Mouse (Mus musculus) small intestine, adult 2 months (tissue): ENCODE data around the gene Asb4. TPM values are rescaled to one million over a fixed set of nuclear protein-coding genes. Genes with fewer than 3 reads are reported as not detected.

Experiments used
- H3K27ac ChIP-seq: fragments of 200-500 bp; 2 replicates; pipeline ENCODE4 v1.5.1; 2012; ENCODE audit warnings: low read depth, low read length, control low read depth, inconsistent platforms; ENCODE audit not compliant: insufficient read depth
- H3K27me3 ChIP-seq: fragments of 200-500 bp; 2 replicates; pipeline ENCODE4 v1.6.1; 2012; ENCODE audit warnings: mild to moderate bottlenecking, moderate library complexity, low read length, inconsistent platforms; ENCODE audit not compliant: control insufficient read depth, insufficient read depth
- H3K36me3 ChIP-seq: fragments of 200-500 bp; 2 replicates; pipeline ENCODE4 v1.6.1; 2012; ENCODE audit warnings: mild to moderate bottlenecking, low read length, control low read depth, inconsistent platforms; ENCODE audit not compliant: control insufficient read depth, insufficient read depth
- H3K4me1 ChIP-seq: fragments of 200-500 bp; 2 replicates; pipeline ENCODE4 v1.6.1; 2012; ENCODE audit warnings: low read length, inconsistent platforms, mixed read lengths; ENCODE audit not compliant: control insufficient read depth, insufficient read depth, insufficient read length
- H3K4me3 ChIP-seq: fragments of 200-500 bp; 2 replicates; pipeline ENCODE4 v1.5.1; 2012; ENCODE audit warnings: low read depth, mild to moderate bottlenecking, control low read depth, inconsistent platforms, low read length, moderate library complexity
- CTCF ChIP-seq: fragments of 200-500 bp; IDR thresholded peaks from 2 replicates; pipeline ENCODE4 v1.5.1; 2012; ENCODE audit warnings: low read depth, mild to moderate bottlenecking, control low read depth, inconsistent platforms, low read length, moderate library complexity, mixed read lengths; ENCODE audit not compliant: insufficient replicate concordance, insufficient read length; ENCODE audit errors: extremely low read depth
- POLR2A ChIP-seq: fragments of 200-500 bp; IDR thresholded peaks from 2 replicates; pipeline ENCODE4 v1.6.1; 2012; ENCODE audit warnings: low read depth, mild to moderate bottlenecking, control low read depth, inconsistent platforms, low read length, moderate library complexity
- WGBS: fragments of 180-500 bp; shearing (Covaris S2); methylation state at CpG from one replicate; pipeline ENCODE4 v1.1.7; 2018; 5-methylcytosine and 5-hydroxymethylcytosine counted together
- polyA plus RNA-seq: library from polyadenylated mRNA; depleted of rRNA; stranded (reverse); fragments of >200 nt; gene quantifications from 2 replicates; pipeline ENCODE4 v1.2.3, GENCODE M21; 2012

The Asb4 gene
- polyA plus RNA-seq, 1 experiment = 0.05 TPM

DNA sequence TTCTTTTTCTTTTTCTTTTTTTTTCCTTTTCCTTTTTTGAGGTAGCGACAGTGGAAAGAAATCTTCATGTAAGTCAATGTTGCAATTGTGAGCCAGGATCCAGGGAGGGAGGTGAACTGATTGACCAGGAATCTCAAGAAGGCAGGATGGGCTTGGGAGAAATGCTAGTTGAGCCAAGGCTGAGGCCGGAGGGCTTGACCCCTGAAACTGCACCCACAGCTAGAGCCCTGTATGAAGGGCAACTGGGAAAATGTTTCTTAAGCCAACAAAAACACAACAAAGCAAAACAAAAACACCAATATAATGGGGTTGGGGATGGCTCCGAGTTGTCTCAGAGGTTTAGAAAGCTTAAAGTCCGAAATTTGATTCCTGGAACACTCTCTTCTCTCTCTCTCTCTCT, 65.2 kb downstream of the Asb4 start:
- H3K27me3 ChIP-seq = no peaks in the 10 kb centered on the region
- no peak overlapping the region for H3K4me3 ChIP-seq
- H3K36me3 ChIP-seq = no peaks in the 10 kb centered on the region
- no peaks in the 10 kb centered on the region; the same call in 1 of the 2 replicates for H3K4me1 ChIP-seq
- TF ChIP-seq CTCF (no peak), POLR2A (no peak)
- 92% methylated on average over 4 of the region's 4 CpGs for WGBS
- H3K27ac ChIP-seq = no peak overlapping the region

- H3K4me1 ChIP-seq = no peaks in the 10 kb centered on the region
- no peak overlapping the region for H3K4me3 ChIP-seq
- H3K36me3 ChIP-seq = no peaks in the 10 kb centered on the region
- TF ChIP-seq POLR2A = no peak
- no peak for TF ChIP-seq CTCF
- 33% methylated on average over 5 of the region's 5 CpGs for WGBS
- H3K27ac ChIP-seq = no peak overlapping the region
- no peaks in the 10 kb centered on the region for H3K27me3 ChIP-seq
Measured at GRCm38 (mm10) chr6:5449878-5450277, 66.7 kb downstream of the Asb4 start.

- TF ChIP-seq CTCF (no peak), POLR2A (no peak)
- H3K27ac ChIP-seq = no peak overlapping the region
- no peak overlapping the region for H3K4me3 ChIP-seq
- no peaks in the 10 kb centered on the region for H3K4me1 ChIP-seq
- no peaks in the 10 kb centered on the region for H3K36me3 ChIP-seq
- WGBS = 79% methylated on average over 3 of the region's 3 CpGs
- H3K27me3 ChIP-seq = no peaks in the 10 kb centered on the region
Measured at GRCm38 (mm10) chr6:5455836-5456235, 72.7 kb downstream of the Asb4 start.

- H3K36me3 ChIP-seq = no peaks in the 10 kb centered on the region
- 87% methylated on average over 10 of the region's 10 CpGs for WGBS
- no peaks in the 10 kb centered on the region for H3K4me1 ChIP-seq
- no peak for TF ChIP-seq CTCF
- no peak for TF ChIP-seq POLR2A
- H3K27me3 ChIP-seq = no peaks in the 10 kb centered on the region
- H3K27ac ChIP-seq = no peak overlapping the region
- H3K4me3 ChIP-seq = no peak overlapping the region
Measured at GRCm38 (mm10) chr6:5470480-5471318, 87.5 kb downstream of the Asb4 start.

DNA sequence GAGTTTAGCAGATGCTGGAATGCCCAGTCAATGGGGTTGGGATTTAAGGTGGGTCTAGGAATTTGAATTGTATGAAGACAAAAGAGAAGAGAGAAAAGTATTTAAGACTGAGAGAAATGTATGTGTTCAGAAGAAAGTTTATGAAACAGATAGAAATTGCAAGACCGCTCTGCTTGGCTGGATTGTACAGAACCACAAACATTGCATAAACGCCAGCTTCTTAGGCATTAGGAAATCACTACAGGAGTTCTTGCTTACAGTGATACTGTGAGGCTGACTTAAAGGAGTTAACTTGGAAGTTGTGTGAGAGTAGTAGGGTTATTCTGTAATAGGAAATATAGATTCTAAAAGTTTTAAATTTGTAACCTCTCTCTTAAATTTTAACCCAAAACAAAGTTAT, 89.5 kb downstream of the Asb4 start:
- TF ChIP-seq POLR2A (no peak), CTCF (no peak)
- no peaks in the 10 kb centered on the region for H3K4me1 ChIP-seq
- H3K27me3 ChIP-seq = no peaks in the 10 kb centered on the region
- WGBS = 92% methylated on average over 2 of the region's 2 CpGs
- no peaks in the 10 kb centered on the region for H3K36me3 ChIP-seq
- no peak overlapping the region for H3K4me3 ChIP-seq
- no peak overlapping the region for H3K27ac ChIP-seq

- 30% methylated on average over 1 of the region's 1 CpGs for WGBS
- no peak overlapping the region for H3K4me3 ChIP-seq
- no peak for TF ChIP-seq CTCF
- no peak for TF ChIP-seq POLR2A
- no peaks in the 10 kb centered on the region for H3K27me3 ChIP-seq
- H3K4me1 ChIP-seq = no peaks in the 10 kb centered on the region
- no peaks in the 10 kb centered on the region for H3K36me3 ChIP-seq
- H3K27ac ChIP-seq = no peak overlapping the region
Measured at GRCm38 (mm10) chr6:5474021-5474420, 90.8 kb downstream of the Asb4 start.

DNA sequence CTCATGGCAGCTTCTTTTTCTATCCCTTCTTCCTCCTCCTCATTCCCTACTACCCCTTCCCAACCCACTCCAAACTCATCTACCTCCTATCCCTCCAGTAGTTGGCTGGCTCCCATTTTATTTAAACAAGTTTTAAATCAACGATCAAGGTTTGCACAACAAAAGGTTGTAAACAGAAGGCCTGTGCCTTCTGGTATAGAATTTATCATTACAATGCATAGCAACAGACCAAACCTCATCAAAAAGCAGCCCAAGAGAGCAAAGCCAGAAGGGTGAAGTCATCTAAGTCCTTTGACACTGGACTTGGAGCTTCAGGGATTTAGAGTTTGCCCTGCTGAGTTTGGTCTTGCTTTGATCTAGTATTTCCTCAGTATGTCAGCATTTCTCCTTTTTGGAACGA, 97.9 kb downstream of the Asb4 start:
- Histone ChIP-seq H3K4me1 (no peaks in the 10 kb centered on the region), H3K27me3 (no peaks in the 10 kb centered on the region), H3K36me3 (0 out of 2 replicates have a peak, but pooled peaks cover 2% of the 10 kb centered on the region), H3K4me3 (no peak overlapping the region), H3K27ac (no peak overlapping the region)
- WGBS = 85% methylated on average over 2 of the region's 2 CpGs
- TF ChIP-seq POLR2A (no peak), CTCF (no peak)
